Mouse (Mus musculus) mouse trophoblast stem cell (cell line): ENCODE data around the gene Rnf32.

Source experiments
- in situ Hi-C, 2 experiments: fragments of 300-500 bp; cut with MseI, MboI; formaldehyde crosslinking; loops; 2 replicates in 1 of 2; 3 replicates in 1 of 2; pipeline ENCODE4 v1.15.1; 2025

Rnf32 gene

DNA sequence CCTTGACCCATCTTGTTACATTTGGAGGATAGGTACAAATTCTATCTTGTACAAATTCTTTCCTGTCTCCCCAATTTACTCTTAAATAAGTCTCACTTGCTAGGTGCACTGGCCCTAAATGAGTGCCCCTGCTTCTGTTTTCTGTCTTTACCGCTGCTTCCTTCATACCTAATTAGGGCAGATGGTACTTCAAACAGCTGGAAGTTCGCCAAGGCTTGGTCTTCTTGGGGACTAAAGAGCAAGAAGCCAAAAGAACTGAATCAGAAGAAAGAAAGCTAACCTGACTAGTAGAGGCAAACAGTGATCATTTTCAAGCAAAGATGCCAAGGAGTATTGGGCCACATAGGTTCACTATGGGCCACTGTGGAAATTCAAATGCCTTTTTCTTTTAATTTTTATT, 77.6 kb downstream of the Rnf32 start:
- in situ Hi-C loops = loop anchor here in 1 of 2 experiments (5.0 kb wide), 1 partner anchor 806 kb away; the partner anchor contains the start of gene Shh

- in situ Hi-C loops = loop anchor here (5.0 to 25.0 kb wide), 2 partner anchors 807 to 812 kb away; partner anchors contain the start of gene Shh (in 2 of the 2)
Measured at GRCm38 (mm10) chr5:29274746-29275145, 79.0 kb downstream of the Rnf32 start.
